Mouse (Mus musculus) stomach, postnatal 0 days (tissue): ENCODE measurements around the gene Hoxc4. TPM values are rescaled to one million over a fixed set of nuclear protein-coding genes. Genes with fewer than 3 reads are reported as not detected.
A peak's percentile ranks its signal among the peaks of the same experiment; 100 is the strongest.

Experiments used
- ATAC-seq: fragments of 200-750 bp; cut with Nextera tagmentation; 2 replicates; pipeline ENCODE4 v1.8.0; 2017; ENCODE audit not compliant: low FRiP score, low TSS enrichment
- DNase-seq: peaks from one replicate; pipeline ENCODE4 v3.0.0-alpha.2; 2016; ENCODE audit warnings: low spot score
- H3K27ac ChIP-seq: fragments of 300-500 bp; sonication (generic); replicated peaks from 2 replicates; pipeline ENCODE4 v1.5.1; 2014; ENCODE audit warnings: mild to moderate bottlenecking, control low read depth
- H3K27me3 ChIP-seq: fragments of 300-500 bp; sonication (generic); 2 replicates; pipeline ENCODE4 v1.6.1; 2014; ENCODE audit warnings: low read length; ENCODE audit not compliant: control insufficient read depth, insufficient read depth
- H3K36me3 ChIP-seq: fragments of 300-500 bp; sonication (generic); 2 replicates; pipeline ENCODE4 v1.6.1; 2014; ENCODE audit warnings: low read length, mixed read lengths; ENCODE audit not compliant: control insufficient read depth, insufficient read depth
- H3K4me1 ChIP-seq: fragments of 300-500 bp; sonication (generic); replicated peaks from 2 replicates; pipeline ENCODE4 v1.6.1; 2014; ENCODE audit warnings: antibody characterized with exemption; ENCODE audit not compliant: control insufficient read depth, insufficient read depth
- H3K4me2 ChIP-seq: fragments of 300-500 bp; sonication (generic); replicated peaks from 2 replicates; pipeline ENCODE4 v1.6.1; 2014; ENCODE audit warnings: low read depth, mild to moderate bottlenecking, control low read depth, moderate library complexity
- H3K4me3 ChIP-seq: fragments of 300-500 bp; sonication (generic); 2 replicates; pipeline ENCODE4 v1.5.1; 2014; ENCODE audit warnings: low read depth, low read length, control low read depth
- H3K9ac ChIP-seq: fragments of 300-500 bp; sonication (generic); 2 replicates; pipeline ENCODE4 v1.6.1; 2014; ENCODE audit warnings: mild to moderate bottlenecking, low read length, control low read depth, mixed read lengths
- H3K9me3 ChIP-seq: fragments of 300-500 bp; sonication (generic); 2 replicates; pipeline ENCODE4 v1.6.1; 2016; ENCODE audit warnings: low read length; ENCODE audit not compliant: control insufficient read depth
- CTCF ChIP-seq: IDR thresholded peaks from 2 replicates; pipeline ENCODE4 v1.5.1; 2016; ENCODE audit warnings: antibody characterized with exemption, low read depth, mild to moderate bottlenecking, moderate library complexity
- EP300 ChIP-seq: optimal IDR thresholded peaks from 2 replicates; pipeline ENCODE3; 2016; ENCODE audit warnings: antibody characterized with exemption
- WGBS: fragments of 180-500 bp; shearing (Covaris S2); extraction: QIAGEN DNeasy Blood & Tissue Kit; methylation state at CpG from one replicate; pipeline ENCODE4 v1.1.7; 2014; 5-methylcytosine and 5-hydroxymethylcytosine counted together
- polyA plus RNA-seq: library from polyadenylated mRNA; unstranded; fragments of >200 nt; fragmentation: Nextera tagmentation; extraction: Ambion mirVana; gene quantifications from 2 replicates; pipeline ENCODE4 v1.2.1, GENCODE M21; 2015

Gene Hoxc4
- polyA plus RNA-seq, 1 experiment from 2014 or later = 10.4 TPM

GRCm38 (mm10) chr15:102984925-102985324, 33.8 kb upstream of the Hoxc4 start:
- TF ChIP-seq EP300 = no peak
- no peak for TF ChIP-seq CTCF
- H3K9ac ChIP-seq = no peak overlapping the region
- H3K4me1 ChIP-seq = no peaks in the 10 kb centered on the region
- no peak overlapping the region for H3K4me2 ChIP-seq
- no peak for DNase-seq
- no peaks in the 10 kb centered on the region for H3K36me3 ChIP-seq
- H3K27ac ChIP-seq = no peak overlapping the region
- ATAC-seq = no peak
- WGBS = 22% methylated on average over 3 of the region's 3 CpGs
- H3K4me3 ChIP-seq = no peak overlapping the region
- no peaks in the 10 kb centered on the region for H3K9me3 ChIP-seq
- H3K27me3 ChIP-seq = peaks cover 43% of the 10 kb centered on the region; the same call in 1 of the 2 replicates

- peak; percentile 63 for ATAC-seq
- TF ChIP-seq EP300 = no peak
- peak; percentile 94 for TF ChIP-seq CTCF
- H3K4me3 ChIP-seq = no peak overlapping the region
- peak; percentile 92 for DNase-seq
- H3K27ac ChIP-seq = no peak overlapping the region
- WGBS = 6% methylated on average over 21 of the region's 21 CpGs
- H3K36me3 ChIP-seq = no peaks in the 10 kb centered on the region
- H3K9ac ChIP-seq = no peak overlapping the region
- no peak overlapping the region for H3K4me2 ChIP-seq
- peaks cover 32% of the 10 kb centered on the region for H3K27me3 ChIP-seq
- H3K4me1 ChIP-seq = no peaks in the 10 kb centered on the region
- H3K9me3 ChIP-seq = no peaks in the 10 kb centered on the region
Measured at GRCm38 (mm10) chr15:102987124-102987833, 31.5 kb upstream of the Hoxc4 start.

DNA sequence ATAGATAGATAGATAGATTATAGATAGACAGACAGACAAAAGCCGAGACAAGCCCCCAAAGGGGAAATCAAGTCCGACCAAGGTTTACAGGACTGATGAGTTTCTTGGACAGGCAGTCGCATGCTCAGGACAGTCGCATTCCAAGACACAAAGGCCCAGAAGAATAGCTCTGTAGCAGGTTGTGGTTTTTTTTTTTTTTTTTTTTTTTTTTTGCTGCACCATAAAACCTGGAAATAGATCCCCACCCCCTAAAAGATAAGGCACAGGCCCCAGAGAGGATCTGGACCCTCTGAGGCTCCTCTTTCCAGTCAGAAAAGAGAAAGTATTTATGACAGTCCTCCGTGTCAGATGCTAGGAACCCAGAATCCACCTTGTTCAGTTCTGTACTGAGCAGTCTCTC, 30.7 kb upstream of the Hoxc4 start:
- ATAC-seq (no peak), DNase-seq (no peak)
- Histone ChIP-seq H3K4me1 (no peaks in the 10 kb centered on the region), H3K27ac (no peak overlapping the region), H3K4me2 (no peak overlapping the region), H3K4me3 (no peak overlapping the region), H3K9me3 (no peaks in the 10 kb centered on the region), H3K9ac (no peak overlapping the region), H3K36me3 (no peaks in the 10 kb centered on the region), H3K27me3 (peaks cover 29% of the 10 kb centered on the region)
- WGBS = 49% methylated on average over 5 of the region's 5 CpGs
- no peak for TF ChIP-seq CTCF
- no peak for TF ChIP-seq EP300

DNA sequence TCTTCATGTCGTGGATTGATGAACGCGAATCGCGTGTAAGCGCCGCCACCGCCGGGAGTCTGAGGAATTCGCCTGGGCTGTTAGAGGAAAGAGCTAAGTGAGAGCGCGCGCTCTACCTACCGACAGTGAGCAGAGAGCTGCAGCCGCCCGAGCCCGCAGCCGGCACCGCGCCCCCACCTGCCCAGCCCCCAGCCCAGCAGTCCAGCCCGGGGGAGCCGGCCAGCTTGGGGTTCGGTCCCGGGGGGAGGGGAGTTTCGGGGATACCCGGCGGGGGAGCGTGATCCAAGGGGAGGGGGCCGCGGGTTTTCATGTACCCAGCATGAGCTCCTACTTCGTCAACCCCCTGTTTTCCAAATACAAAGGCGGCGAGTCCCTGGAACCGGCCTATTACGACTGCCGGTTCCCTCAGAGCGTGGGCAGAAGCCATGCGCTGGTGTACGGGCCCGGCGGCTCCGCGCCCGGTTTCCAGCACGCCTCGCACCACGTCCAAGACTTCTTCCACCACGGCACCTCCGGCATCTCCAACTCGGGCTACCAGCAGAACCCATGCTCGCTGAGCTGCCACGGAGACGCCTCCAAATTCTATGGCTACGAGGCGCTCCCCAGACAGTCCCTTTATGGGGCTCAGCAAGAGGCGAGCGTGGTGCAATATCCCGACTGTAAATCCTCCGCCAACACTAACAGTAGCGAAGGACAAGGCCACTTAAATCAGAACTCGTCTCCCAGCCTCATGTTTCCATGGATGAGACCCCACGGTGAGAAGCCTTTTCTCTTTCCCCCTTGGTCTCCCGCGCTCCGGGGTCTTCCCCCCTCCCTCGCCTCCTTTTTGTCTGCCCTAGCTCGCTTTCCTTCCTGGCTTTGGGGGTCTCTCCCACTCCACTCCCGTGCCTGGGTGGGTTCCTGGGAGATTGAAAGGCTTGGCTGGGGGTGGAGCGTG, 28.0 kb upstream of the Hoxc4 start, which contains the start of gene Hoxc8:
TSS of gene Hoxc8 (plus strand) at position 147 of the 937 bp plus-strand sequence.
- H3K4me2 ChIP-seq = peak within 1 kb of the TSS; percentile 46
- ATAC-seq (no peak; the same call in 1 of the 2 replicates), DNase-seq (no peak)
- 0 out of 2 replicates have a peak within 1 kb of the TSS, but pooled peaks have one; percentile 8 for H3K27ac ChIP-seq
- peak within 1 kb of the TSS; percentile 58 for H3K9ac ChIP-seq
- H3K27me3 ChIP-seq = peaks cover 27% of the 10 kb centered on the region
- H3K9me3 ChIP-seq = no peaks in the 10 kb centered on the region
- no peaks in the 10 kb centered on the region for H3K4me1 ChIP-seq
- TF ChIP-seq CTCF (no peak), EP300 (no peak)
- H3K36me3 ChIP-seq = no peaks in the 10 kb centered on the region
- WGBS = 2% methylated on average over 67 of the region's 69 CpGs
- H3K4me3 ChIP-seq = peak within 1 kb of the TSS; percentile 41

DNA sequence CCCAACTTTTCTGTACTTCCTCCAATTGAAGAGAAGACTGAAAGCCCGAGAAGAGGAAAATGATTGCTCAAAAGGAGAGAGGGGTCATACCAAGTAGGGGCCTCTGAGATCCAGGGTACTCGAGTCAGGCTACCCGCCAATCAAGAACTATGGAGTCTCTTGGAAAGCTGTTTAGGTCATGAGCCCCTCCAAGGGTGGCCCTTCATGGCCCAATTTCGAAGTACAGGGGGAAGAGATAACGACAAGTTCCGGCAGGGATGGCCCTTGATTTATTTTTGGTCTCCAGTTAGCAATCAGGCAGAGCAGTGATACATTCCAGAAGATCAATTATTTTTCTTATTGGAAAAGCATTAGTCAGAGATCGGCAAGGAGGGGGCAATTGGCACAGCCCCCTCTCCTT, 27.0 kb upstream of the Hoxc4 start:
- Histone ChIP-seq H3K4me3 (peak overlapping the region; percentile 41), H3K4me2 (peak overlapping the region; percentile 46), H3K4me1 (no peaks in the 10 kb centered on the region), H3K9me3 (no peaks in the 10 kb centered on the region), H3K9ac (no peak overlapping the region), H3K27ac (no peak overlapping the region), H3K36me3 (no peaks in the 10 kb centered on the region), H3K27me3 (peaks cover 28% of the 10 kb centered on the region)
- whole genome bisulfite sequencing = 11% methylated on average over 7 of the region's 7 CpGs
- DNase-seq (no peak), ATAC-seq (no peak)
- no peak for TF ChIP-seq CTCF
- no peak for TF ChIP-seq EP300
